Mouse (Mus musculus) CH12.LX (cell line): ENCODE measurements around the gene Mvk.

ENCODE experiments used
- BHLHE40 ChIP-seq: IDR thresholded peaks from 2 replicates; pipeline ENCODE4 v1.6.1; 2011; ENCODE audit warnings: mild to moderate bottlenecking, low read depth, low read length, improper control_type of control experiment
- CTCF ChIP-seq, 2 experiments: IDR thresholded peaks in 1 of 2; conservative IDR thresholded peaks in 1 of 2; 2 replicates each; pipeline ENCODE4 v1.5.1; 2011 to 2012; ENCODE audit warnings: low read depth in 2 of 2, low read length in 2 of 2, improper control_type of control experiment in 1 of 2, inconsistent platforms in 1 of 2, mild to moderate bottlenecking in 1 of 2, moderate library complexity in 1 of 2
- EP300 ChIP-seq: IDR thresholded peaks from 2 replicates; pipeline ENCODE4 v1.6.1; 2011; ENCODE audit warnings: low read length, improper control_type of control experiment
- GABPA ChIP-seq: IDR thresholded peaks from 2 replicates; pipeline ENCODE4 v1.6.1; 2012; ENCODE audit warnings: low read depth, low read length, improper control_type of control experiment, inconsistent platforms; ENCODE audit not compliant: insufficient replicate concordance
- KAT2A ChIP-seq: IDR thresholded peaks from 2 replicates; pipeline ENCODE4 v1.6.1; 2012; ENCODE audit warnings: low read length, improper control_type of control experiment, inconsistent platforms; ENCODE audit not compliant: insufficient replicate concordance
- MAZ ChIP-seq: IDR thresholded peaks from 2 replicates; pipeline ENCODE4 v1.6.1; 2012; ENCODE audit warnings: low read depth, mild to moderate bottlenecking, inconsistent platforms, low read length, improper control_type of control experiment, moderate library complexity
- POLR2A ChIP-seq: IDR thresholded peaks from 2 replicates; pipeline ENCODE4 v1.6.1; 2011; ENCODE audit warnings: low read depth, mild to moderate bottlenecking, improper control_type of control experiment, low read length
- RCOR1 ChIP-seq: conservative IDR thresholded peaks from 2 replicates; pipeline ENCODE4 v1.6.1; 2012; ENCODE audit warnings: low read depth, mild to moderate bottlenecking, inconsistent platforms, low read length, improper control_type of control experiment
- TBP ChIP-seq: conservative IDR thresholded peaks from 2 replicates; pipeline ENCODE4 v1.6.1; 2011; ENCODE audit warnings: low read depth, low read length, improper control_type of control experiment
- USF1 ChIP-seq: IDR thresholded peaks from 2 replicates; pipeline ENCODE4 v1.6.1; 2014; ENCODE audit warnings: low read depth, mild to moderate bottlenecking, inconsistent platforms, low read length, improper control_type of control experiment
- ZKSCAN1 ChIP-seq: IDR thresholded peaks from 2 replicates; pipeline ENCODE4 v1.6.1; 2012; ENCODE audit warnings: low read depth, inconsistent platforms, low read length, improper control_type of control experiment, borderline replicate concordance
- ZNF384 ChIP-seq: IDR thresholded peaks from 2 replicates; pipeline ENCODE4 v1.6.1; 2012; ENCODE audit warnings: low read depth, low read length, improper control_type of control experiment, inconsistent platforms

DNA sequence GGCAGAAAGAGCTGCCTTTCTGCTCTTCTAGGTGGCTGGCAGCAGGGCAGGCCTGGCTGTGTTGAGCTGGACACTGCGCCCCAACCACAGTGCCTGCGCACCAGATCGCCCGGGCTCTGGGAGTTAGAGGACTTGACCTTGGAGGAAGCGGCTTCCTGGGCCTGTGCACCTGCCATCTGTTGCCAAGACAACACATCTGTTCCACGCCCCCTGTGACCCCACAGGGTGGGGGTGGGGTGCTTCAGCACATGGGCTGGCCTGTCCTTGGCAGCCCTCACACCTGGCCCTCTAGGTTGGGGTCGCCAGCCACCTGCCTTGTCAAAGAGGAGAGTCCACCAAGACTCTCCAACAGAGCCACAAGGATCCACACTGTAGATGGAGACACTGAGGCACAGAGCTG lies 21.6 kb downstream of the Mvk start:
- TF ChIP-seq RCOR1 = no peak
- no peak for TF ChIP-seq POLR2A
- TF ChIP-seq USF1 = no peak
- no peak for TF ChIP-seq MAZ
- no peak for TF ChIP-seq GABPA
- no peak for TF ChIP-seq EP300
- no peak for TF ChIP-seq ZNF384
- TF ChIP-seq ZKSCAN1 = no peak
- TF ChIP-seq TBP = no peak
- no peak for TF ChIP-seq CTCF (conservative IDR thresholded peaks at IDR 0.05 in 1 of 2, IDR thresholded peaks at IDR 0.05 in 1 of 2; ENCODE audit: low read depth in 2 of 2, low read length in 2 of 2)
- TF ChIP-seq KAT2A = no peak
- TF ChIP-seq BHLHE40 = no peak
